Mouse (Mus musculus) c-Kit-positive CD71-positive TER-119-positive erythroid progenitor cells, embryonic 14.5 days (primary cell): ENCODE measurements around the gene Slc35a3.
A peak's percentile ranks its signal among the peaks of the same experiment; 100 is the strongest.
"Not testable (repeated sequence)": the region's sequence is repeated elsewhere in the genome, so short reads cannot be mapped to it uniquely, and the experiment has no call there.

ENCODE experiments used
- DNase-seq: peaks from one replicate; pipeline ENCODE4 v3.0.0-alpha.2; 2013; ENCODE audit warnings: low spot score

Gene Slc35a3

GRCm38 (mm10) chr3:116698786-116699185 is 13.8 kb downstream of the Slc35a3 start:
- DNase-seq: no peak

GRCm38 (mm10) chr3:116695666-116695985 is 17.0 kb downstream of the Slc35a3 start:
- no peak for DNase-seq

DNA sequence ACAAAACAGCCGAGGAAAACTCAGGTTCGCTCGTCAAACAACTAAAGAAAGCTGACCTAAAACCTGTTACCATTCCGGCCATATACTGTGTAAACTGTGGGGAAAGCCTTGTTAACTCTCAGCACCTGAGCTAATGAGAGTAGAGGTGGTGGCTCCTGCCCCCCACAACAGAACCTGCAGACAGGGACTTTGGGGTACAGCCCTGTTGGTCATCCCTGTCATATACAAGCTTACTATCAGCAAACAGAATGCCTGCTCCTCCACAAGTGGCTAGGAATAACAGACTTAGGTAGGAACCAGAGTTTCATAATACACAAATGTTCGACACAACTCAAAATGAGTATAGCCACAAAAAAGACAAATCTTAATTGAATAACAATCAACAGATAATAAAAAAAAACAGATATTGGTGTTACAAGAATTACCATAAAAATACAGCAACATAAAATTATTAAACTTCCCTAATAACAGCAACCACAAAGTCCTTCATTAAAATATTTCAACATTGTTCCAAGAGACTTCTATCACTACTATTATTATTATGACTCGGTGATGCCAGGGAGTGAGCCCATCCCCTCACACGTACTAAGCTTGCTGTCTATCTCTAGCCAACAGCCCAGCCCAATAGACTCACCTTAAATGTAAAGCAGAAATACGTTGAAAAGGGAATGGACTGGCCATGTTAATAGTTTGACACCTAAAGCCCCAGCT is 17.5 kb downstream of the Slc35a3 start:
- no peak for DNase-seq

DNA sequence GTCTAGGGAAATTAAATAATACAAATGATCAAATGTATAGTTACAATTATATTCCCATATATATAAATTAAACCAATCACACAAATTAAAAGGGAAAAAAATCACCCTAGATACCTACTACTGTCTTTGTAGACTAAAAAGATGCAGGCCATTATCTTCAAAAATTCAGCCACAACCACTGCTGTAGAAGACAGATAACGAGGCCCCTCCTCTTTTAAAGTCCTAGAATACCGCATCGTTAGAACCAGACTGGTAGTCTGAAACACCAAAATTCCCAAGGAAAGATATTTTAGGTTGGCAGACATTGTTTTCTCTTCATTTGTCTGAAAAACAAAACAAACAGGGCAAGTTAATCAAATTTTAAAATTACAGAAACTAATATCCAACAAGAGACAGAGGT is 18.3 kb downstream of the Slc35a3 start:
- peak; percentile 89 for DNase-seq

- no peak for DNase-seq
Measured at GRCm38 (mm10) chr3:116681160-116681559, 31.5 kb downstream of the Slc35a3 start, which contains the start of gene Gm43191. Gm43191 (minus strand) TSS chr3:116681260.

DNA sequence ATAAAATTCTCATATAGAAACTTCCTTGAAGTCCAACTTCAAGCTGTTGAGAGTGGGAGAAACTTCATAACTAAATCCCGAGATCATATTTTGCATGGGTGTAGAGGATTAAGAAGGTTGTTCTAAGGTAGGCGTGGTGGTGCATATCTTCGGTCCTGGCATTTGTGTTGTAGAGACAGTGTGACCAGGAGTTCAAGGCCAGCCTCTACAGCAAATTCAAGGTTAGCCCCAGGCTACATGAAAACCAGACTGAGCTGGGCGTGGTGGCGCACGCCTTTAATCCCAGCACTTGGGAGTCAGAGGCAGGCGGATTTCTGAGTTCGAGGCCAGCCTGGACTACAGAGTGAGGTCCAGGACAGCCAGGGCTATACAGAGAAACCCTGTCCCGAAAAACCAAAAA is 48.4 kb downstream of the Slc35a3 start:
- not testable (repeated sequence) for DNase-seq

GRCm38 (mm10) chr3:116662463-116662863 is 50.2 kb downstream of the Slc35a3 start, which contains the start of gene Mfsd14a:
Mfsd14a (minus strand) TSS chr3:116662677.
- peak; percentile 93 for DNase-seq

DNA sequence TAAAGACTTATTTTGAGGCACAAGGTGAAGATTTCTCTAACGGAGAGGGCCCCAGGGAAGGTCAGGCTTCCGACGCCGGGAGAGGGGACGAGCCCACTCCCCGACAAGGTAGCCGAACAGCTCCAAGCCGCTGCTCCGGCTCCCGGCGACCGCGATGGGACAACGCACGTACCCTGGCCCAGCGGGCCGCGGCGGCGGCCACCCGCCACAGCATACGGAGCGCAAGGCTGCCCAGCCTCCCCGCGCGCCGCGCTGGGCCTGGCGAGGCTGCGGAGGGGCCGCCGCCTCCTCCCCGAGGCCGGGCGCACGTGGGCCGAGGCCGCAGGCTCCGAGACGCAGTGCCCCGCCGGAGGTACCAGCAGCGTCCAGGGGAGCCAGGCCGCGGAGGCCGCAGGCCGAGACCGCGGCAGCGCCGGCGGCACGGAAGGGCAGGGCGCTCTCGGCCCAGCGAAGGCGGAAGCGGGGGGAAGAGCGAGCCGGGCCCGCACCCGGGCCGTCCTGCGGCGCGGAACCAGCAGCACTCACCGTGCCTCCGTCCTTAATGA is 50.7 kb downstream of the Slc35a3 start:
- no peak for DNase-seq

- DNase-seq: peak; percentile 34
Measured at GRCm38 (mm10) chr3:116661288-116661869, 51.3 kb downstream of the Slc35a3 start.

DNA sequence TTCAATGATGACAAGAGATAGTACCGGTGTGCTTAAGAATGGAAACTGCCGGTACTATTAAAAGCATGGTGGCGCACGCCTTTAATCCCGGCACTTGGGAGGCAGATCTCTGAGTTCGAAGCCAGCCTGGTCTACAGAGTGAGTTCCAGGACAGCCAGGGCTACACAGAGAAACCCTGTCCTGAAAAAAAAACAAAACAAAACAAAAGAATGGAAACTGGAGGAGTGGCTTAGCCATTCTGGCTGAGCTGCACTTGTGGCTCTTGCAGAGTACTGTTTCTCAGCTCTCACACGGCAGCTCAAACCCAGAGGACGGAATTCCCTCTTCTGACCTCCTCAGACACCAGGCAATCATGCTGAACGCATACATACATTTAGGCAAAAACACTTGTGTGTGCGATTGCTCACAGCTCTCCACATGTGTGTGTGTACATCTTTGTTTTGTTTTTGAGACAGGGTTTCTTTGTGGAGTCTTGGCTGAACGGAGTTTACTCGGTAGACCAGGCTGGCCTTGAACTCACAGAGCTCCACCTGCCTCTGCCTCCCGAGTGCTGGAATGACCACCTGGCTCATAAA is 52.7 kb downstream of the Slc35a3 start:
- peak; percentile 9 for DNase-seq

GRCm38 (mm10) chr3:116658928-116659565 is 53.6 kb downstream of the Slc35a3 start:
- peak; percentile 9 for DNase-seq

- no peak for DNase-seq
Measured at GRCm38 (mm10) chr3:116656184-116656965, 56.3 kb downstream of the Slc35a3 start.

DNA sequence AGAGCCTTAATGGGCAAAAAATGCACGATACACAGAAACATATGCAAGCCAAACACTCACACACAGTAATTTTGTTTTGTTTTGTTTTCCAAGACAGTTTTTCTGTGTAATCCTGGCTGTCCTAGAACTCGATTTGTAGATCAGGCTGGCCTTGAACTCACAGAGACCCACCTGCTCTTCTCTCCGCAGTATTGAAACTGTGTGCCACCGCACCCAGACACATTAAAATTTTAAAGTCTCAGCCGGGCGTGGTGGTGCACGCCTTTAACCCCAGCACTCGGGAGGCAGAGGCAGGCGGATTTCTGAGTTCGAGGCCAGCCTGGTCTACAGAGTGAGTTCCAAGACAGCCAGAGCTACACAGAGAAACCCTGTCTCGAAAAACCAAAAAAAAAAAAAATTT is 58.6 kb downstream of the Slc35a3 start:
- not testable (repeated sequence) for DNase-seq

DNA sequence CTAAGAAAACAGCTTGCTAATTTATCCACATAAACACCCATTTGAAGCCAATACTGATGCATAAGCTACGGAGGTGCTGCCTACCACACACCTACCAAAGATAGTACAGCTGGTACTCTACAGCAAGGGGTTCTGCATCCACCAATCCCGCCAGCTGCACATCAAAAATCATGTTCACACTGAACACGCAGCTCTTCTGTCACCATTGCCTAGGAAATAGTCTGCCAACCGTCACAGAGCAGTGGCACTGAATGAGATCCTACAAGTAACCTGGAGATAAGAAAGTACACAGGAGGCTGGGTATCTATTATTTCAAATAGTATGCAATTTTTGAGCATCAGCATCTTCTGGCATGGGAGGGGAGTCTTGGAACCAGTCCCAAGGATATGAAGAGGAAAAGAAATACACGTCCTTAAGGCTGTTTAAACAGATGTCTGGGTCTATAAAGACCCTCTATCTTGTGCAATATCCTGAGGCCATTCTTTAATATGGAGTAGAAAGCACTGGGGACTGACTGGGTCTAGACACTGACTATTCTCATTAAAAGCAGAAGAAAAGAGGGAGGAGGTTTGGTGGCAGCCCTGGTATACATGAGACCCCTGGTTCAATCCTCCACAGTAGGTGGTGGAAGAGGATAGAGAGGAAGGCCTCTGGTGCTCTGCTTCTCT is 59.2 kb downstream of the Slc35a3 start:
- no peak for DNase-seq

DNA sequence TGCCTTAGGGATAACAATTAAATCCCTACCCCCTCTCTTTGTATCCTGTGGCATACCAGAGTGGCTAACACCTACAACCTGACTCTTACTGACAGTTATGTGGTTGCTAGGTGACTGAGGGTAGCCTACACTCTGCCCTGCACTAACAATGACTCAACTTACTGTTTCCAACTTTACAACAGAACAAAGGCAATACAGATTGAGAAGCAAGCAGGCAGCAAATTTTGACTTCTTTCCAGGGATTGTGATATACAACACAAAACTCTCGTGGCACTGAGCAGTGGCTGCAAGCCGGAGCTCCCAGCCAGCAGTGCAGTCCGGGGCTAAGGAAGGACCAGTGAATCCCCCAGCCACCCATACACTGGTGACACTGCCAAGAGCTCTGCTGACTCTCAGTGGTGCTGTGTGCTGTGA is 60.6 kb downstream of the Slc35a3 start:
- DNase-seq: no peak

GRCm38 (mm10) chr3:116650698-116651097 is 61.9 kb downstream of the Slc35a3 start:
- no peak for DNase-seq

DNA sequence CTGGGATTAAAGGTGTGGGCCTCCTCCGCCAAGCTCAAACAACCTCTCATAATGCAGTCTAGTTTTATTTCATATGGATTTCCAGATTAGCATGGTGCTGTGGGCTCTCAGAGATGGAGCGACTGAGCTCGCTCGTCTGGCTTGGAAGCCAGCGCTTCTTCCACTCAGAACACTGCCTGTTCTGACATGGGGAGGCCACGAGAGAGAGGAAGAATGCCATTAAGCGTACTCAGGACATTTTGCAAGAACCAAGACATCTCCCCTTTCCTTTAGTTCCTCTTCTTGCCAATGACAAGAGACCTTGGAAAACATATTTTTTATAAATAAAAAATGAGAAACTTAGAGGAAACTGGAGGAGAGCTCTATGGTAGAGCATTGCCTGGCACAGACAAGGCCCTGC is 63.8 kb downstream of the Slc35a3 start:
- DNase-seq: no peak

GRCm38 (mm10) chr3:116646387-116646786 is 66.2 kb downstream of the Slc35a3 start:
- no peak for DNase-seq

- DNase-seq: no peak
Measured at GRCm38 (mm10) chr3:116642373-116642772, 70.3 kb downstream of the Slc35a3 start.

- DNase-seq: no peak
Measured at GRCm38 (mm10) chr3:116641811-116642371, 70.7 kb downstream of the Slc35a3 start.

GRCm38 (mm10) chr3:116640024-116640423 is 72.6 kb downstream of the Slc35a3 start:
- DNase-seq: no peak
